Mouse (Mus musculus): ENCODE measurements around the gene Proser1. TPM values are rescaled to one million over a fixed set of nuclear protein-coding genes. Genes with fewer than 3 reads are reported as not detected.

The Proser1 gene
- 14.0 TPM for polyA plus RNA-seq (2017; shearing (Covaris generic))

DNA sequence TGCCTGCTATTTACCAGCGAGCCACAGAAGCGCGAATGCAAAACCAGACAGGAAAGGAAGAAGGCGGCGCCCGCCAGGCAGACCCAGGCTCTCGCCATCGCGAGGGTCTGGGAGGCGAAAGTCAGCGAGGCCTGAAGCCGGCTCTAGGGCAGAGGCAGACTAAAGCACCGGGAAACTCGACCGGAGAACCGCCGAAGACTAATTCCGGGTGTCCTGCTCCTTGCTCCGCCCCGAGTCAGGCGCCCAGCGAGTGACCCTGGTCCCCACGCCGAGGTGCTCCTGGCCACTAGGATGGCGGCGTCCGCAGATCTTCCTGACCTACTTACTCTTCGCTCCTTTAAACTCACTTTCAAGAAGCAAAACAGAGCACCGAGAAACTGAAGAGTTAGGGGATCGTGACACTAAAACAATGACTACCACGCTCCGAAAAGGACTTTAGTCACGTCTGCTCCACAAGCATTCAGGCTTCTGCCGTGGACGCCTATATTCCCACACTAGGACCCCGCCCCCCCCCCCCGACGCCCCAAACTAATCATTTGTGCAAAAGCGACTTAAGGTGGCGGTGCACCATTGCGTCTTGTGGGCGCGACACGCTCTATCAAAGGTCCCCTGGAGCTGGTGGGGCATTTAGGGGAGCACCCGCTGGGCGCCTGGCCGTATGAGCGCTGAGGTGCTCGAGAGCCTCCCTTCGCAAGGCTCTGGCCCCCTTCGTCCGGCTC lies at the start of gene Proser1, which contains the start of gene Nhlrc3:
Gene Proser1, plus strand, starts transcription at position 621 of the 719 bp plus-strand sequence.
Gene Nhlrc3, minus strand, starts transcription at position 287 of the 719 bp plus-strand sequence.

GRCm38 (mm10) chr3:53488353-53488752 lies 24.9 kb downstream of the Proser1 start, which contains the start of gene Stoml3:
TSS of gene Stoml3 (plus strand) at chr3:53488653.

Other genes starting within 250 kb of the Proser1 start
- gene Nhlrc3, start 334 bp upstream of the Proser1 start, polyA plus RNA-seq (2017; shearing (Covaris generic)), result 22.8 TPM
- not detected for gene Stoml3, start 25.0 kb downstream of the Proser1 start, polyA plus RNA-seq (2017; shearing (Covaris generic))
- not detected for gene Frem2, start 193.7 kb downstream of the Proser1 start, polyA plus RNA-seq (2017; shearing (Covaris generic))